Mouse (Mus musculus) ES-E14 (cell line): ENCODE data around the gene Psma6.

Experiments used
- CHD2 ChIP-seq: IDR thresholded peaks from 2 replicates; pipeline ENCODE4 v1.6.1; 2014; ENCODE audit warnings: mild to moderate bottlenecking, low read depth, low read length, inconsistent platforms
- HCFC1 ChIP-seq: IDR thresholded peaks from 2 replicates; pipeline ENCODE4 v1.6.1; 2012; ENCODE audit warnings: low read length, inconsistent platforms, borderline replicate concordance; ENCODE audit not compliant: insufficient read depth
- MAFK ChIP-seq: IDR thresholded peaks from 2 replicates; pipeline ENCODE4 v1.6.1; 2014; ENCODE audit warnings: mild to moderate bottlenecking, low read depth, low read length, inconsistent platforms; ENCODE audit not compliant: insufficient read depth
- ZC3H11A ChIP-seq: IDR thresholded peaks from 2 replicates; pipeline ENCODE4 v1.6.1; 2012; ENCODE audit warnings: low read depth, mild to moderate bottlenecking, inconsistent platforms, low read length, borderline replicate concordance
- ZNF384 ChIP-seq: IDR thresholded peaks from 2 replicates; pipeline ENCODE4 v1.6.1; 2012; ENCODE audit warnings: low read depth, low read length, inconsistent platforms

DNA sequence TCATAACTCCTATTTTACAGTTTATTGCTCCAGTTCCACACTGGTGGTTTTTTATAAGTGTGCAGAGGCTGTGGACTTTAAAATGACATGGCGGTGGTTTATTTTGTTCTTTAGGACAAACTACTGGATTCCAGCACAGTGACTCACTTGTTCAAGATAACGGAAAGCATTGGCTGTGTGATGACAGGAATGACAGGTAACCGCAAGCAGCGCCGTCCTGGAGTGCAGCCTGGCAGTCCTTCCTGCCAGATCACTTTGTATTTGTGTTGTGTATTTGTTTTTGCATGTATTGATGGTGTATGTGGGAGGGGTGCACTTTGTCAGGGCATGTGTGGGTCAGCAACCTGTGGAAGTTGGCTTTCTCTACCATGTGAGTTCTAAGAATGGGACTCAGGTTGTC, 23.9 kb downstream of the Psma6 start:
- no peak for TF ChIP-seq CHD2
- no peak for TF ChIP-seq MAFK
- TF ChIP-seq ZNF384 = no peak
- TF ChIP-seq HCFC1 = no peak
- TF ChIP-seq ZC3H11A = no peak
